Mouse (Mus musculus): Measurements from ENCODE around the gene Nfkbie. TPM values are rescaled to one million over a fixed set of nuclear protein-coding genes. Genes with fewer than 3 reads are reported as not detected.

The Nfkbie gene
- polyA plus RNA-seq, 1 experiment from 2014 or later: 4.8 TPM

DNA sequence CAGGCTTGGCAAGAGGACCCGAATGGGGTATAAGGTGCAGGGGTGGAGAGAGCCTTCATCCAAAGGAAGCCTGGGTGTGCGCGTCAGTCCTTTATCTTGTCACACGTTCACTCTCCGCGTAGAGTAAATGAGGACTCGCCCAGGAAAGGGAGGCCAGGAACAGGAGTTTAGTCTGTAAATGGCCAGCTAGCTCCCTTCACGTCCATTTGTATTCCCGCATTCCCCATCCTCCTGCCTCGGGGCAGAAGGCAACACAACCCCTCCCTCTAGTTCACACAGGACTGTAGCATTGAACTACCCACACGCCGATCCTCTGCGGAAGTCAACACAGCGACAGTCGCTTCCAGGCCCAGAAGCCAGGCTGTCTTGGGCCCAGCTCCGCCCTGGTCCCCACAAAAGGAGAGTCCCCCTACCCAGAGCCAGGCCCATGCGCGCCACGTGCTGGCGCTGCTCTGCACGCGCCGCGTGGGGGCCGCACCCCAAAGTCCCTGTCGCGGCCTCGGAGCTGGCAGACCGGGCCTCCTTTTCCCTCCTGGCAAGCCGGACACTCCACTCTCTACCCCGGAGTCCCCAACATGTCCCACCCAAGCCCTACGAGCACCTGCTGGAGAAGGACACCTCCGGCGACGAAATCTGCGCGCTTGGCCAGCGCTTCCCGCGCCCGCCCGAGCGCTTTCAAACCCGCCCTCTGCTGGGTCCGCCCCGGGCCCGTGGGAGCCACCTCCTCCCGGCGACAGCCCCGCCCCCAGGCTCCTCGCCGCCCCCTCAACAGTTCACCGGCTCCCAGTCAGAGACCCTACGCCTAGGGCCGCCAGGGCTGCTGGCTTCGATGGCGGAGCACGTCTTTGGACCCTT lies 39.6 kb downstream of the Nfkbie start:
- WGBS: under 1% methylated on average over 58 of the region's 58 CpGs
- ATAC-seq (ENCODE audit: low FRiP score): peak; percentile 82
- Histone ChIP-seq H3K27ac (replicated peaks) (peak overlapping the region; percentile 35; the same call in 1 of the 2 replicates), H3K4me1 (peaks cover 63% of the 10 kb centered on the region), H3K36me3 (no peaks in the 10 kb centered on the region), H3K27me3 (replicated peaks) (peaks cover 11% of the 10 kb centered on the region; the same call in 1 of the 2 replicates), H3K4me3 (replicated peaks) (peak overlapping the region; percentile 51), H3K9me3 (replicated peaks) (no peaks in the 10 kb centered on the region), H3K4me2 (peak overlapping the region; percentile 97), H3K9ac (replicated peaks) (peak overlapping the region; percentile 64)

DNA sequence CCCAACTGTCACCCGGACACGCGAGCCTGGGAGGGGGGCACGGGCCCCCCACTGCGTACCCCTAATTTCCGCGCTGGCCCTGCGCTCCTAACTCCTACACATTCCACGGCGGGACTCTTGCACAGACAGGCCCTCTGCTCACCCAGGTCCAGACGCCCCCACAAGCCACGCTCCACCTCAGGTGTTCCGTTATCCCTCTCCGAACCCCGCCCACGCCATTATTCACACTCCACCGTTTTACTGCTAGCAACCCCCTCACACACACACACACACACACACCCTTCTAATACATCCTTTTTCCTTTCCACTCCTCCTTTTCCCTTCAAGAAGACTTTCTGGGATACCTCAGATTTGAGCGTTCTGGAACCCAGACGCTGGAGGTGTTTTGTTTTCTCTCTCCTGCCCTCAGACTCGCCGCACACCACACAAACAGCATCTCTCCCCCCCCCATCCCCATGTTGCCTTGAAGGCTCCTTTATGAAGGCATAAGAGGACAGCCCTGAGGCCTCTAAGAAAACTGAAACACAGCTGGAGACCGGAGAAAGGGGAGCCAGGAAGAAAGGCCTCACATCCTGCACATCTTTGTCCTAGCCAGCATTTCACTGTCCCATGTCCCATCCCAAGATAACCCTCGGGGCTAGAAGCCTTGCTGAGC lies 40.4 kb downstream of the Nfkbie start:
- 4% methylated on average over 23 of the region's 23 CpGs for whole genome bisulfite sequencing
- peak overlapping the region; percentile 51 for H3K4me3 ChIP-seq (replicated peaks)
- H3K9ac ChIP-seq (replicated peaks): peak overlapping the region; percentile 64
- no peaks in the 10 kb centered on the region for H3K36me3 ChIP-seq
- H3K9me3 ChIP-seq (replicated peaks): no peaks in the 10 kb centered on the region
- H3K4me2 ChIP-seq: peak overlapping the region; percentile 97
- peaks cover 63% of the 10 kb centered on the region for H3K4me1 ChIP-seq
- H3K27me3 ChIP-seq (replicated peaks): peaks cover 18% of the 10 kb centered on the region
- peak overlapping the region; percentile 35; the same call in 1 of the 2 replicates for H3K27ac ChIP-seq (replicated peaks)
- ATAC-seq (ENCODE audit: low FRiP score): peak; percentile 35

DNA sequence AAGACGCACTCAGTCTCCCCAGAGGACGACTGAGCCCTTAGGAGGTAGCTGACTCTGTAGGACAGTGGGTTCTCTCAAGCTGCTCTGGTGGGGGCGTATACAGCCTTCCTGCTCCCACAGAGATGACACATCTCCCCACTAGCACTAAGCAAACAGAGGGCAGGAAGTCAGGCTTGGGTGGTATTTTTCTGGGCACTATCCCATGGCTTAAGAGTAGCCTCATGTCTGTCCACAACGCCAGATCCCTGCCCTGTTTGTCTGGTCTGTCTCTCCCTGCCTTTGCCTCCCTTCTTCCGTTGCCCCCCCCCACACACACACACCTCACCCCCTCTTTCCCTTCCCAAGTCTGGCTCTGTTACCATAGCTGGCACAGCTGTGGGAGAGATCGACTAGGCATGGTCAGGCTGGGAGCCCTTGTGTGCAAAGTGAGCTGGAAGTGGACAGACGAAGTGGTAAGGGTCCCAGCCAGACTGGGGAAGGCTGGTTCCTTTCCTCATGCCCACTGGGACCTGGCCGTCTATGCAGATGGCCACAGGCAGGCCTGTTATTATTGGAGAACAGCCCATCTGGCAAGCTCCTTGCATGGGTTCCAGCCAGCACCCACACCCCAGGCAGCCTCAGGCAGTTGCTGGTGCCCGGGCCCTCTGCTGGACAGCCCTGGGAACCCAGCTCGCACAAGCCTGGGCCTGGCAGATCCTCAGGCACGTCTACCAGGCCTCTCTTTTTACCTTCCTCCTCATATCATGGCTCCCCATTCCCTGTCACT lies 41.3 kb downstream of the Nfkbie start:
- Histone ChIP-seq H3K4me3 (replicated peaks) (no peak overlapping the region), H3K9ac (replicated peaks) (no peak overlapping the region), H3K27me3 (replicated peaks) (peaks cover 28% of the 10 kb centered on the region), H3K9me3 (replicated peaks) (no peaks in the 10 kb centered on the region), H3K4me1 (peaks cover 62% of the 10 kb centered on the region), H3K27ac (replicated peaks) (peak overlapping the region; percentile 35), H3K36me3 (no peaks in the 10 kb centered on the region), H3K4me2 (no peak overlapping the region)
- 21% methylated on average over 11 of the region's 11 CpGs for WGBS
- no peak for ATAC-seq (ENCODE audit: low FRiP score)

DNA sequence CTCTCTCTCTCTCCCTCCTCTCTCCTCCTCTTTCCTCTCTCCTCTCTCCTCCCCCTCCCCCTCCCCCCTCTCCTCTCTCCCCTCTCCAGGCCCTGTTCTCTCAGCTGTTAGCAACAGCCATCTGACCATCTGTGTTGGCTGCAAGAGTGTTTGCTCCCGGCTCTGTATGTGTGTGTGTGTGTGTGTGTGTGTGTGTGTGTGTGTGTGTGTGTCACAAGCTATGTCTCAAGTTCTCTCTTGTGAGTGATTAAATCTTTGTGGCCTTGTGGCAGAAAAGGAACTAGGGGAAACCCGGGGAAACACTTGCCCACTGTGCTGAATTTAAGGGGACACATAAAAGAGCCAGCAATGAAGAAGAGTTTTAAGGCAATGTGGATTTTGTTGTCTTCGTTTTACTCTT lies 42.3 kb downstream of the Nfkbie start:
- H3K36me3 ChIP-seq: no peaks in the 10 kb centered on the region
- WGBS: 39% methylated on average over 3 of the region's 3 CpGs
- no peak overlapping the region for H3K27ac ChIP-seq (replicated peaks)
- H3K4me1 ChIP-seq: peaks cover 53% of the 10 kb centered on the region
- H3K4me2 ChIP-seq: no peak overlapping the region
- H3K9ac ChIP-seq (replicated peaks): no peak overlapping the region
- no peak overlapping the region for H3K4me3 ChIP-seq (replicated peaks)
- peaks cover 34% of the 10 kb centered on the region for H3K27me3 ChIP-seq (replicated peaks)
- ATAC-seq (ENCODE audit: low FRiP score): no peak
- no peaks in the 10 kb centered on the region for H3K9me3 ChIP-seq (replicated peaks)

DNA sequence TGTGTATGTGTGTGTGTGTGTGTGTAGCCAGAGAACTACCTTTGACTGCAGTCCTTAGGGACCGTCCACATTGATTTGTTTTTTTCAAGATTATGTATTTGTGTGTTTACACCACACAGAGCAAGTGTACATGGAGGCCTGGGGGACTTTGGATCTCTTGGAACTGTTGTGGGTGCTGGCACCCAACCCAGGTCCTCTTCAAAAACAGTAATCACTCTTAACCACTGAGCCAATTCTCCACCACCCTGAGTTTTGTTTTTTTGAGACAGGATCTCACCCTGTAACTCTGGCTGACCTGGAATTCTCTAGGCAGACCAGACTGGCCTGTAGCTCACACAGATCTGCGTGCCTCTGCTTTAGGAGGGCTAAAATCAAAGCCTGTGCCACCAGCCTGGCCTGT lies 42.9 kb downstream of the Nfkbie start:
- H3K27me3 ChIP-seq (replicated peaks): peaks cover 34% of the 10 kb centered on the region
- no peak overlapping the region for H3K9ac ChIP-seq (replicated peaks)
- H3K4me1 ChIP-seq: peaks cover 48% of the 10 kb centered on the region
- no peaks in the 10 kb centered on the region for H3K9me3 ChIP-seq (replicated peaks)
- ATAC-seq (ENCODE audit: low FRiP score): no peak
- H3K27ac ChIP-seq (replicated peaks): no peak overlapping the region
- H3K36me3 ChIP-seq: no peaks in the 10 kb centered on the region
- no peak overlapping the region for H3K4me2 ChIP-seq
- no peak overlapping the region for H3K4me3 ChIP-seq (replicated peaks)
- 88% methylated on average over 2 of the region's 2 CpGs for WGBS

DNA sequence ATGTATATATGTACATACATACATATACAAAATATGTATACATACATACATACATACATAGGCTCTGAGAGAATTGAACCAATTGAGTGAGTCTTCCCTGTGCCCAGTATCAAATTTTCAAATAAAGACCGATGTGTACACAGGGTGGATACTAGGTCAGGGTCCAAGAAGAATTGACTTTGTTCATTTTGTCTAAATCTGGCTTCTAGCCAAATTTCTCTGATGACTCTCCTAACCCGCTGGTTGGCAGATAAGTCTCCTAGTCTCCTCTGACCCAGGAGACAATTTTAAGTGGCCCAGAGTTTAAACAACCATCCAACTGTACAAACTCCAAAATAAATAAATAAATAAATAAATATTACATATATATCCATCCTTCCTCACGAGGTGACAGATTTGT lies 43.4 kb downstream of the Nfkbie start:
- no peak for ATAC-seq (ENCODE audit: low FRiP score)
- no peaks in the 10 kb centered on the region for H3K36me3 ChIP-seq
- H3K9ac ChIP-seq (replicated peaks): no peak overlapping the region
- peaks cover 43% of the 10 kb centered on the region for H3K4me1 ChIP-seq
- peaks cover 30% of the 10 kb centered on the region for H3K27me3 ChIP-seq (replicated peaks)
- H3K4me2 ChIP-seq: peak overlapping the region; percentile 59
- WGBS: 45% methylated on average over 3 of the region's 3 CpGs
- H3K4me3 ChIP-seq (replicated peaks): no peak overlapping the region
- no peak overlapping the region for H3K27ac ChIP-seq (replicated peaks)
- no peaks in the 10 kb centered on the region for H3K9me3 ChIP-seq (replicated peaks)

DNA sequence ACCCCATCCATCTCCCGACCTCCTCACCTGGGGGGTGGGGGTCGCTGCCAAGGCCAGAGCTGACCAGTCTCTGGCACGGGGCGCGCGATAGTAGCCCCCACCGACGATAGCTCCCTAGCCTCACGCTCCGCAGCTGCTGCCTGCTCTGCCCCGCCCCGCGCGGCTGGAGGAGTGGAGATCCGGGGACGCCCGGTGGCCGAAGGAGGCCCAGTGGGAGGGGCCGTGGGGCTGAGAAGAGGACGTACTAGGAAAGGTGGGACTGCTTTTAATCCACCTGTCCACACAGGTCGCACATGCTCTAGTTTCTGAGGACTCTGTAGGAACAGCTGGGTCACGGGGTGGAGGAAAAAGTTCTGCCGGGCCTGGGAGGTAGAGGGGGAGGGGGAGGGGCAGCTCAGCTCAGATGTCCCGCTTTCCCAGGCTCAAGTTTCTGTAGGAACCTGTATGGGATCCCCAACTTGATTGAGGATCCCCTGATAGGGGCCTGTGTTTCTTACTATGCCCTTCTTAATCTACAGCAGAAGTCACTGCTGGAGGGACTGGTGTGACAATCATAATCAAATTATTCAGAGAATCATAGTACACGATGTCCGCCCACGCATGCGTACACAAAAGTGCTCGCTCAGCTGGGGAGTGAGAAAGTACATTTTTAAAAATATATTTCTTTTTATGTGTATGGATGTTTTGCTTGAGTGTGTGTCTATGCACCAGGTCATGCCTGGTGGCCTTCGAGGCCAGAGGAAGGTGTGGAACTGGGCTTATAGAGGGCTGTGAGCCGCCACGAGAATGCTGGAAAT lies 44.1 kb downstream of the Nfkbie start, which contains the start of gene Slc29a1:
Gene Slc29a1, minus strand, starts transcription at position 161 of the 797 bp plus-strand sequence.
- H3K36me3 ChIP-seq: no peaks in the 10 kb centered on the region
- peaks cover 36% of the 10 kb centered on the region for H3K4me1 ChIP-seq
- H3K4me2 ChIP-seq: peak within 1 kb of the TSS; percentile 59
- WGBS: 18% methylated on average over 32 of the region's 32 CpGs
- no peak within 1 kb of the TSS for H3K27ac ChIP-seq (replicated peaks)
- H3K9ac ChIP-seq (replicated peaks): peak within 1 kb of the TSS; percentile 5; the same call in 1 of the 2 replicates
- peaks cover 30% of the 10 kb centered on the region for H3K27me3 ChIP-seq (replicated peaks)
- peak within 1 kb of the TSS; percentile 25 for H3K4me3 ChIP-seq (replicated peaks)
- ATAC-seq (ENCODE audit: low FRiP score): no peak
- no peaks in the 10 kb centered on the region for H3K9me3 ChIP-seq (replicated peaks)

DNA sequence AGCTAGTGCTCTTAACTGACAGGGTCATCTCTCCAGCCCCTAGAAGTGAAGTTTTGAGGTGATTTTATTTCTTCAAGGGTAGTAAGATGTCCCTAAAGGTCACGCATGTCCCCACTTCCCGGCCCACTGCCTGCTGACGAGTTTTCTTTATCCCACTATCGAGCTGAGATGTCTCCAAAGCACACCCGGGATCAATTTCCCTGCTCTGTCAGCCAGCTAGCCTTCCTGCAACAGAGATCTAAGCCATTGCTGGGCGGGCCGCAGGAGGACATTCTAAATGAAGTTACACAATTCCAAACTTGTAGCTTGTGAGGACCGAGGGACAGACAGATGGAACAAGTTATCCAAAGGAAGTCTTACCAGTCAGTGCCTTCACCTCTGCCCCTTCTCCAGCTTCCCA lies 44.8 kb downstream of the Nfkbie start:
- no peak for ATAC-seq (ENCODE audit: low FRiP score)
- 67% methylated on average over 8 of the region's 8 CpGs for WGBS
- H3K4me3 ChIP-seq (replicated peaks): no peak overlapping the region

DNA sequence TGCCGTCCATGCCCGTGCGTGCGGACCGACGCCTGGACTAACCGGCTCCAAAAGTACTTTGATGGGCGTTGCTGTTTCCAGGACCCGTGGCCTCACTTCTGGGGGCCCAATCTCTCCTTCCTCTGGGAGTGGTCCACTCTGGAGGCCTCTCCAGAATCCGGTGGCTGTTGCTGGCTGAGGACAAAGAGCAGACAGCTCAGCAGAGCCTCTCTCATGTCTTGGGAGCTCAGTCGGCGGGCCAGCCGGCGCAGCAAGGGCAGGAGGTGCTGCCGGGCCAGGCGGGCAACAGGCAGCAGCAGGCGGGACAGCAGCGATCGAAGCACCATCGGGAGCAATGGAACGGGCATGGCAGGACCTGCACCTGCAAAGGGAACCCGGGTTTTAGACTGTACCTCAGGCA lies 45.8 kb downstream of the Nfkbie start:
- no peak for ATAC-seq (ENCODE audit: low FRiP score)
- H3K27me3 ChIP-seq (replicated peaks): peaks cover 30% of the 10 kb centered on the region
- WGBS: 18% methylated on average over 22 of the region's 22 CpGs

More for the DNA sequence above, 44.8 kb downstream of the Nfkbie start:
- no peak overlapping the region for H3K9ac ChIP-seq (replicated peaks)
- no peaks in the 10 kb centered on the region for H3K9me3 ChIP-seq (replicated peaks)
- peaks cover 30% of the 10 kb centered on the region for H3K4me1 ChIP-seq
- no peaks in the 10 kb centered on the region for H3K36me3 ChIP-seq
- H3K27ac ChIP-seq (replicated peaks): no peak overlapping the region
- H3K4me2 ChIP-seq: no peak overlapping the region
- peaks cover 30% of the 10 kb centered on the region for H3K27me3 ChIP-seq (replicated peaks)

DNA sequence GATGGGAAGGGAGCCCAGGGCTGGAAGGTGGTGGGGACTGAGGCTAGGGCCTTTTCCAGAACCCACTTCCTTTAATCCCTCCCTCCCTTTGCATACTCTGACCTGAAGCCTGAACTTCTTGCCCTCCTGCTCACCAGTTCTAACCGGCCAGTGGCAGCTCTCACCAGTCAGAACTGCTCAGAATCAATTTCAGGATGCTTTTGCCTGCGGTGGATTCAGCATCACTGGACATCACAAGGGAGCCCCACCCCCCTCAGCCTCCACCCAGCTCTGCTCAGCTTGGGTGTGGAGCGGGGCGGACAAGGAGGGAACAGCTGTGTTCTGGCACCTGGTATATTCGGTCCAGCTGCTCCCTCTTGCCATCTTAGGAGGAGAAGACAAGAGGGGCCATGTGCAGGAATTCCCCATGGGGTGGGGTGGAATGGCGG lies 46.4 kb downstream of the Nfkbie start, which contains the start of gene Mymx:
Gene Mymx, minus strand, starts transcription at position 226 of the 428 bp plus-strand sequence.
- H3K9ac ChIP-seq (replicated peaks): no peak within 1 kb of the TSS
- no peaks in the 10 kb centered on the region for H3K9me3 ChIP-seq (replicated peaks)
- no peaks in the 10 kb centered on the region for H3K36me3 ChIP-seq
- H3K4me2 ChIP-seq: no peak within 1 kb of the TSS
- H3K4me1 ChIP-seq: peaks cover 14% of the 10 kb centered on the region
- no peak within 1 kb of the TSS for H3K27ac ChIP-seq (replicated peaks)
- 39% methylated on average over 6 of the region's 6 CpGs for whole genome bisulfite sequencing
- H3K27me3 ChIP-seq (replicated peaks): peaks cover 30% of the 10 kb centered on the region
- no peak within 1 kb of the TSS for H3K4me3 ChIP-seq (replicated peaks)
- ATAC-seq (ENCODE audit: low FRiP score): no peak

More for the DNA sequence above, 45.8 kb downstream of the Nfkbie start:
- Histone ChIP-seq H3K36me3 (no peaks in the 10 kb centered on the region), H3K4me3 (replicated peaks) (no peak overlapping the region), H3K4me2 (no peak overlapping the region), H3K27ac (replicated peaks) (no peak overlapping the region), H3K9me3 (replicated peaks) (no peaks in the 10 kb centered on the region), H3K9ac (replicated peaks) (no peak overlapping the region), H3K4me1 (peaks cover 19% of the 10 kb centered on the region)

DNA sequence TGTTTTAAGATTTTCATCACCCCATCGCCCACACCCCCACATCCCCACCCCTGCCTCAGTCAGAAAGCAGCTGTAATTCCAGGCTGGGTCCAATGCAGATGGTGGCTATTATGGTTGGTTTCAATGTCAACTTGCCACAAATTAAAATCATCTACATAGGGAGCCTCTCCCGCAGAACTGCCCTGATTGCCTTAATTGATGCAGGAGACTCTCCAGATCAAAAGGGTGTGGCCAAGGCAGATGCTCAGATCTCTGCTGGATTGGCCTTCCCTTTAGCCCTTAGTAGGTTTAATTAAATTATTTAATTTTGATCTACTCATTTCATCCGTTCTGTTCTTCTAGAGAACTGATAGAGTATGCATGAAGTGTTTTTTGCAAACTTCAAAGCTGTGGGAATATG lies 47.5 kb downstream of the Nfkbie start:
- no peak for ATAC-seq (ENCODE audit: low FRiP score)
- H3K9me3 ChIP-seq (replicated peaks): no peaks in the 10 kb centered on the region
- WGBS: 87% methylated on average over 3 of the region's 3 CpGs

More for the DNA sequence above, 47.5 kb downstream of the Nfkbie start:
- Histone ChIP-seq H3K36me3 (no peaks in the 10 kb centered on the region), H3K9ac (replicated peaks) (no peak overlapping the region), H3K4me1 (peaks cover 10% of the 10 kb centered on the region), H3K27me3 (replicated peaks) (peaks cover 30% of the 10 kb centered on the region), H3K4me2 (no peak overlapping the region), H3K4me3 (replicated peaks) (no peak overlapping the region), H3K27ac (replicated peaks) (no peak overlapping the region)
